26 mouse cellular contexts compared by ENCODE assay signal in genomic region chr8:120657415-120657814, GRCm38 (mm10). TPM values are rescaled to one million over a fixed set of nuclear protein-coding genes. Genes with fewer than 3 reads are reported as not detected.
DNase-seq lines count a peak whose midpoint lies in the region; ATAC-seq and TF ChIP-seq lines count a peak whose summit lies in the region.
"Had no signal": no experiment of that assay in that cellular context is flagged by ENCODE, and none has a peak within 500 bp of the region (broad histone marks: within the 10 kb centered on the region; RNA-seq: fewer than 3 reads in every experiment).

No protein-coding gene starts in this region.

- H3K4me3 ChIP-seq in hindbrain, postnatal 0 days (ENCODE audit: low read length): no peak overlapping the region
- H3K4me3 ChIP-seq in hindbrain, embryonic 14.5 days (replicated peaks; ENCODE audit: low read length): no peak overlapping the region
- H3K4me3 ChIP-seq in E14TG2a.4 (replicated peaks; ENCODE audit: low read length): peak overlapping the region; percentile 17; the same call in 1 of the 2 replicates
- H3K4me3 ChIP-seq: forebrain, embryonic 10.5 days; forebrain, embryonic 13.5 days; heart, embryonic 12.5 days; heart, embryonic 15.5 days; hindbrain, embryonic 10.5 days; hindbrain, embryonic 13.5 days had no signal

- peak overlapping the region; percentile 17; the same call in 1 of the 2 replicates for H3K27ac ChIP-seq in hindbrain, postnatal 0 days
- no peak overlapping the region for H3K27ac ChIP-seq in hindbrain, embryonic 14.5 days
- H3K27ac ChIP-seq: forebrain, embryonic 10.5 days; forebrain, embryonic 13.5 days; heart, embryonic 15.5 days; hindbrain, embryonic 10.5 days; hindbrain, embryonic 13.5 days had no signal

- no peak overlapping the region for H3K9ac ChIP-seq in hindbrain, postnatal 0 days (replicated peaks; ENCODE audit: low read length)
- no peak overlapping the region for H3K9ac ChIP-seq in hindbrain, embryonic 14.5 days
- H3K9ac ChIP-seq: forebrain, embryonic 13.5 days; heart, embryonic 12.5 days; heart, embryonic 15.5 days had no signal

- peaks cover 37% of the 10 kb centered on the region; the same call in 1 of the 2 replicates for H3K36me3 ChIP-seq in hindbrain, postnatal 0 days (ENCODE audit: insufficient read depth, low read length)
- peaks cover 54% of the 10 kb centered on the region for H3K36me3 ChIP-seq in hindbrain, embryonic 14.5 days (replicated peaks; ENCODE audit: control insufficient read depth, insufficient read depth)
- H3K36me3 ChIP-seq in E14TG2a.4 (ENCODE audit: insufficient read depth, low read length): peaks cover 94% of the 10 kb centered on the region

- no peaks in the 10 kb centered on the region for H3K9me3 ChIP-seq in hindbrain, postnatal 0 days (ENCODE audit: low read length)
- H3K9me3 ChIP-seq in hindbrain, embryonic 14.5 days (ENCODE audit: control insufficient read depth, low read length): no peaks in the 10 kb centered on the region
- H3K9me3 ChIP-seq in E14TG2a.4 (ENCODE audit: low read length): no peaks in the 10 kb centered on the region
- H3K9me3 ChIP-seq: forebrain, embryonic 10.5 days; forebrain, embryonic 13.5 days; heart, embryonic 12.5 days; heart, embryonic 15.5 days; hindbrain, embryonic 10.5 days; hindbrain, embryonic 13.5 days had no signal

- no peak for TF ChIP-seq CTCF in hindbrain, postnatal 0 days (IDR thresholded peaks at IDR 0.05; ENCODE audit: low read depth)
- TF ChIP-seq CTCF in E14TG2a.4 (conservative IDR thresholded peaks at IDR 0.05; ENCODE audit: low read length): no peak

- H3K4me1 ChIP-seq in hindbrain, postnatal 0 days (ENCODE audit: insufficient read depth, low read length): peaks cover 3% of the 10 kb centered on the region; the same call in 1 of the 2 replicates
- no peaks in the 10 kb centered on the region for H3K4me1 ChIP-seq in hindbrain, embryonic 14.5 days (replicated peaks; ENCODE audit: control insufficient read depth, insufficient read depth, low read length)
- H3K4me1 ChIP-seq in E14TG2a.4 (replicated peaks; ENCODE audit: low read depth, low read length): peaks cover 98% of the 10 kb centered on the region
- H3K4me1 ChIP-seq: forebrain, embryonic 10.5 days; forebrain, embryonic 13.5 days; heart, embryonic 15.5 days; hindbrain, embryonic 10.5 days had no signal

- WGBS in hindbrain, postnatal 0 days: 69% methylated on average over 8 of the region's 8 CpGs
- 86% methylated on average over 8 of the region's 8 CpGs for WGBS in hindbrain, embryonic 14.5 days

- DNase-seq in hindbrain, postnatal 0 days (ENCODE audit: low spot score): peak; percentile 48
- DNase-seq in hindbrain, embryonic 14.5 days (ENCODE audit: low spot score): no peak
- peak; percentile 50 for DNase-seq in ES-CJ7 (ENCODE audit: low read depth, low spot score)
- DNase-seq in ZHBTc4 (ENCODE audit: low read depth, low spot score): peak; percentile 38
- DNase-seq in thymus, adult 18-20 months: no peak
- DNase-seq: adrenal gland, postnatal 10 days; adrenal gland, postnatal 36 days; cerebellum, adult 18-20 months; cerebellum, adult 9-11 months; cerebellum, postnatal 36 days; embryo, embryonic 11 days; gastrocnemius, postnatal 25 days; heart, adult 18-20 months; heart, postnatal 10 days; heart, postnatal 36 days; kidney, adult 11 months had no signal

- H3K27me3 ChIP-seq in hindbrain, postnatal 0 days (ENCODE audit: insufficient read depth, low read length): no peaks in the 10 kb centered on the region
- H3K27me3 ChIP-seq in hindbrain, embryonic 14.5 days (ENCODE audit: control insufficient read depth, insufficient read depth, low read length): no peaks in the 10 kb centered on the region
- H3K27me3 ChIP-seq in E14TG2a.4 (ENCODE audit: insufficient read depth, low read length): no peaks in the 10 kb centered on the region
- H3K27me3 ChIP-seq: forebrain, embryonic 13.5 days; heart, embryonic 12.5 days; heart, embryonic 15.5 days; hindbrain, embryonic 13.5 days had no signal

- no peak overlapping the region for H3K4me2 ChIP-seq in hindbrain, postnatal 0 days (ENCODE audit: low read depth, low read length)
- H3K4me2 ChIP-seq in hindbrain, embryonic 14.5 days (replicated peaks): no peak overlapping the region
- H3K4me2 ChIP-seq: forebrain, embryonic 13.5 days; heart, embryonic 12.5 days; heart, embryonic 15.5 days; hindbrain, embryonic 13.5 days had no signal

- peak; percentile 80 for ATAC-seq in hindbrain, postnatal 0 days
- ATAC-seq in hindbrain, embryonic 14.5 days (ENCODE audit: low FRiP score): no peak
- ATAC-seq: CD4-positive, CD25-positive, alpha-beta regulatory T cell, adult 4 months; forebrain, embryonic 13.5 days had no signal

RNA-seq across cellular contexts. Expression of gene 1190005I06Rik, which starts 10.0 kb away (rescaled TPM):
- 12.3 and 26.5 TPM in 2 replicates for total RNA-seq in hindbrain, postnatal 0 days (2014; rRNA removed)
- 17.3 and 20.6 TPM in 2 replicates for polyA plus RNA-seq in hindbrain, postnatal 0 days (2015; fragmentation: Nextera tagmentation; extraction: Ambion mirVana)
- 12.4 and 15.4 TPM in 2 replicates for polyA plus RNA-seq in hindbrain, embryonic 14.5 days (2014; fragmentation: Nextera tagmentation; extraction: Ambion mirVana)

RNA-seq across cellular contexts. Expression of gene Gm27021, which starts 10.5 kb away (rescaled TPM):
- total RNA-seq in hindbrain, postnatal 0 days (2014; rRNA removed): 3.1 and 7.0 TPM in 2 replicates
- polyA plus RNA-seq in hindbrain, postnatal 0 days (2015; fragmentation: Nextera tagmentation; extraction: Ambion mirVana): 10.2 and 10.9 TPM in 2 replicates
- 4.4 and 10.0 TPM in 2 replicates for polyA plus RNA-seq in hindbrain, embryonic 14.5 days (2014; fragmentation: Nextera tagmentation; extraction: Ambion mirVana)
- total RNA-seq: adrenal gland, adult 18-20 months; adrenal gland, postnatal 10 days; gastrocnemius, adult 8-10 months; gastrocnemius, postnatal 25 days; heart, adult 18-20 months had no signal
- polyA plus RNA-seq: CD4-positive, CD25-positive, alpha-beta regulatory T cell, adult 4 months; heart, embryonic 12.5 days had no signal

RNA-seq across cellular contexts. Expression of gene Cox4i1, which starts 10.6 kb away (rescaled TPM):
- total RNA-seq in hindbrain, postnatal 0 days (2014; rRNA removed): 545 and 609 TPM in 2 replicates
- polyA plus RNA-seq in hindbrain, postnatal 0 days (2015; fragmentation: Nextera tagmentation; extraction: Ambion mirVana): 1,628 and 1,662 TPM in 2 replicates
- polyA plus RNA-seq in hindbrain, embryonic 14.5 days (2014; fragmentation: Nextera tagmentation; extraction: Ambion mirVana): 1,174 and 1,254 TPM in 2 replicates

RNA-seq across cellular contexts. Expression of gene Emc8, which starts 11.0 kb away (rescaled TPM):
- total RNA-seq in hindbrain, postnatal 0 days (2014; rRNA removed): 55.3 and 87.9 TPM in 2 replicates
- polyA plus RNA-seq in hindbrain, postnatal 0 days (2015; fragmentation: Nextera tagmentation; extraction: Ambion mirVana): 124 and 128 TPM in 2 replicates
- 113 and 138 TPM in 2 replicates for polyA plus RNA-seq in hindbrain, embryonic 14.5 days (2014; fragmentation: Nextera tagmentation; extraction: Ambion mirVana)

Comparison
In these comparisons a context has a peak if more than half of its experiments do, and no peak if none do; other contexts are left out.
1. DNase-seq: peak in hindbrain, postnatal 0 days (single experiment), ES-CJ7 (single experiment) and ZHBTc4 (single experiment); none in hindbrain, embryonic 14.5 days (single experiment) and thymus, adult 18-20 months (0 of 2).